Mouse (Mus musculus) ES-Bruce4 (cell line): Measurements from ENCODE around the gene Mknk1.

Experiments used
- CTCF ChIP-seq: IDR thresholded peaks from one replicate; pipeline ENCODE4 v1.8.1; 2011; ENCODE audit warnings: low read depth, low read length
- POLR2A ChIP-seq: IDR thresholded peaks from one replicate; pipeline ENCODE4 v1.8.1; 2011; ENCODE audit warnings: low read length; ENCODE audit not compliant: insufficient read depth

DNA sequence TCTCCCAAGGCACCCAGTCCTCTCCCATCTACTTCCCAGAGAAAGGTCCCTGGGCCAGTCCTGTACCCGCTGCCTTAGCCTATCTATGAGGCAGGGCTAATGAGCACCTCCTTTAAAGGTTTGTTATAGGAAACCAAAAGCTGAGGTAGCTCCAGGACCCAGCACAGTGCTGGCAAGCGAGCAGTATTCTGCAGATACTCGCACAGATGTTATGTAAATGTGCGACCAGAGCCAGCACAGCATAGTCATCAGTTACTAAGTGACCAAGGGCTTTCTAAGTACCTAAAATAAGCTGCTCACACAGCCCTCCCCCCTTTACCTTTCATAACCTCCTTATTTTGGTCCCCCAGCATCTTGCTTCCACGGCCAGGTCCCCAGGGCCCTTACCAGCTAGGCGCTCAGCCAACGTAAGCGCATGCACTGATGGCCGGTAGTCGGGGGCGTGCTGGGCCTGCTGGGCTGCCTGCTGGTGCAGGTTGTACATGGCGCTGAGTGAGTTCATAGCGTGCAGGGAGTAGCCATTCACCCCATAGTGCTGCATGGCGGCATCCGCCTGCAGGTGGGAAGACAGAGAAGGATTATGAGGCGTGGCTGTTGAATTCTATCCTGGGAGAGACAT, 84.4 kb downstream of the Mknk1 start:
- TF ChIP-seq CTCF (no peak), POLR2A (no peak)
